Mouse (Mus musculus): ENCODE results near the gene Fntb.
A peak's percentile ranks its signal among the peaks of the same experiment; 100 is the strongest.

The Fntb gene

DNA sequence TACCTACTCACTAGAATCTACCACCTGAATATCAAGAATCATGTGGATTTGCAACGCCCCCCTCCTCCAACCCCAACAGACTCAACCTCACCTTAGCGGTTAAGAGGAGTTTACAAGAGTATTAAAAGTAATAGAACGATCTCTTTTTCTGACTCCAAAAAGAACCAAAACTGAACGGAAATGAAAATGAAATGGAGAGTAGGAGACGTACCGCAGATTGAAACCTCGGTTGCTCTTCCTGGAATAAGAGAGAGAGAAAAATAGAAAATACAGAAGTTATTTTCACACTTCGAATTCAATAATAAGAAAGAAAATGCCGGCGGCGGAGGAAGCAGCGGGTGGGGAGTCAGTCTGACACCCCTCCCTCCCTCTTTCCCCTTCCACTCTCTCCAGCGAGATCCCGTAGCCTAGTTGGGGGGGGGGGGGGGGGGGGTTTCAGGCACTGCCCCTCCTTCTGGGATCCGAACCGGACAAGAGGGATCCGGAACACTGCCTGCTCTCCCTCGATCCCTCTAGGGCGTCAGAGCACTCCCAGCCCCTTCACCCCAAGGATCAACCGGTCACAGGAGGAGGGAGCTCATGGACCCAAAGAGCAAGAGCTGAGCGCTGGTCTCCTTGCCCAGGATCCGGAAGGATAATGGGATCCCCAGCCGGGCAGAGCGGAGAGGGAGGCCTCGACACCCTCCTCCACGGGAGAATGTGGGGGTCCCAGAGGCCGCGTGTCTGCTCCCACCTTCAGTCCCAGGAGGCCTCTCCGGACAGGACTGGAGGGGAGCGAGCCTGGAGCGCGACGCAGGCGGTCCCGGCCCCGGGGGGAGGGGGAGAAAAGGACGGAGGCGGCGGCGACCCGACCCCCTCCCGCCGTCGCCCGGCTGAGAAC lies 195.9 kb downstream of the Fntb start:
- DNase-seq = peak in 1 of 2 experiments; percentile 74

DNA sequence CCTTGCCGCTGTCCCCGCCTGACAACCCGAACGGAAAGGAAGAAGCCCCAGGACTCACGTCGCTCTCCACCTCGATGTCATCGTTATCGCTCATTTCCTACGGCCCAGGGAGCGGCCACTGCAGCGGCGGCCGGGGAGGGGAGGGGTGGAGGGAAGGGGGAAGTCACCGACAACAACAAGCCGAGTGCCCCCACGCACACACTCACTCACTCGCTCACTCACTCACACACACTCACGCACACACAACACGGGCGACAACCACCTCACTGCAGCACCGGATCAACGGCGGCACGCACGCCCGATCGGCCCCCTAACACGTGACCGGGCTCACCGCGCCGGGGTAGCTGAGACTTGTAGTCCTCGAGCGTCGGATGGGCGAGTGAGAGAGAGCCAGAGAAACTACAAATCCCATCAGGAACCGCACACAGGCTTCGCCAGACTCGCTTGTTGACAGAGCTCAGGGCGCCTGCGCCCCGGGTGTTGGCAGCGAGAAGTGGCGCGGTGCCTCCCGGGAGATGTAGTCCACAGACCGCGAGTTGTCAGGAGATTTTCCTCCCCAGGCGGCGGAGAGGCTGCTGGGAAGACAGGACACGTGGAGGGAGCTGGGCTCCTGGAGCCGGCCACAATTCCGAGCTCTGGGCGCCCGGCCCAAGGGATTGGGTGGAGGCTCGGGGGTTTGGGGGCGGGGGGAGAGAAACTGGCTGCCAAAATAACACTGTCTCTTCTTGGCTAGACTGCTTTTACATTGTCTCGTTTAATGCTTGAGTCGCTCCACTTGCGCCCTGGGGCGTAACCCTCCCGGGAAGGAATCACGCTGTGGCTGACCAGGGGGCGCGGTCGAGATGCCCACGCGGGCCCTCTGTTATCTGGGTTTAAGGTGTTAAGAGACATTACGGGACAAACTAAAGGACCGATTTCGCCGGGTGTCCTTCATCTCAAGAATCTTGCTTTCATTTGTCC lies 196.8 kb downstream of the Fntb start, which contains the start of gene Max:
Gene Max, minus strand, starts transcription at position 270 of the 960 bp plus-strand sequence.
- DNase-seq = peak; percentile 99

GRCm38 (mm10) chr12:76965089-76965488 lies 199.7 kb downstream of the Fntb start:
- DNase-seq = no peak

DNA sequence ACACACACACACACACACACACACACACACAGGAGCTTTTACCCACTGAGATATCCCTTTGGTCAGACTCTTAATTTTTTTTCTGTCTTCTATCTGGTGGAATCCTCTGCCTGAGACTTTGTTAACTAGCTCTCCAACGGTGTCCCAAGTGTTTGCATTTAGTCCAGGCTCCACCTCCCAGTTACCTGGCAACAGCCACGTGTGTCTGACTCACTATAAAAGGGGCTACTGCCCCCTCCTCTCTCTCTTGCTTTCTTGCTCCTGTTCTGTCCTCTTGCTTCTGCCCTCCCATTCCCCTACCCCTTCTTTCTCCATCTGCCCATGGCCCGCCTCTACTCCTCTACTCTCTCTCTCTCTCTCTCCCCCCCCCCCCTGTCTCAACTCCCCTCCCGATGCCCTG lies 200.5 kb downstream of the Fntb start:
- DNase-seq = no peak

Data from cerebellum, postnatal 10 days (tissue).